Mouse (Mus musculus): ENCODE measurements around the gene Tmem181a. TPM values are rescaled to one million over a fixed set of nuclear protein-coding genes. Genes with fewer than 3 reads are reported as not detected.
"Not testable (repeated sequence)": the region's sequence is repeated elsewhere in the genome, so short reads cannot be mapped to it uniquely, and the experiment has no call there.

Tmem181a gene
- 2.6 and 2.9 TPM in 2 replicates for polyA plus RNA-seq (2015; fragmentation: Nextera tagmentation; extraction: Ambion mirVana)

DNA sequence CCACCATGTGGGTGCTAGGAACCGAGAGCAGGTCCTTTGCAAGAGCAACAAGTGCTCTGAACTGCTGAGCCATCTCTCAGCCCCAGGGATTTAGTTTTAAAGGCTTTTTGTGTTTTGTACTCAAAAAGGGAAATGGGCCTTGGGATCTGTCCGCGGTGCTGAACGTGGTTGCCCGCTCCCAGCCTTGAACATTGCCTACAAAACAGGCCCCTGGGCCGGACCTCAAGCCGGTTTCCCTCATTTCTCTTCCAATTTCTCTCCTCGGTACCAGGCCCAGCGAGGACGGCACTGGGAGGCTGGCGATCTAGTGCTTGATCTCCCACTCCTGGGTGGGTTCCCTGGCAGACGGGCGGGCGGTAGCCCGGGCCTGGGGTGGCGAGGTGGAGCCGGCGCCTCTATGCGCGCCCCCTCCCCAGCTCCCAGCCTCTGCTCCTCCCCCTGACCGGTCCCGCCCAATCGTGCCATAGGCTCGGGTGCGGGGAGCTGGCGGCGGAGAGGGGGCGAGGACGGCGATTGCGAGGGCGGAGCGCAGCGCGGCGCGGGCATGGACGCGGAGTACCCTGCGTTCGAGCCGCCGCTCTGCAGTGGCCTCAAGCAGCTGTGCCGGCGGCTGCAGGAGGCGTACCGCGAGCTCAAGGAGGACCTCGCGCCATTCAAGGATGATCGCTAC, at the start of gene Tmem181a:
TSS of gene Tmem181a (plus strand) at position 461 of the 670 bp plus-strand sequence.
- H3K4me1 ChIP-seq (ENCODE audit: insufficient read depth); H3K9me3 ChIP-seq (ENCODE audit: low read length); H3K36me3 ChIP-seq (replicated peaks; ENCODE audit: insufficient read depth, low read length); DNase-seq; H3K27ac ChIP-seq (ENCODE audit: low read depth); H3K4me3 ChIP-seq (ENCODE audit: low read depth, low read length); H3K27me3 ChIP-seq (ENCODE audit: insufficient read depth, low read length); H3K4me2 ChIP-seq (ENCODE audit: low read depth, low read length); H3K9ac ChIP-seq (replicated peaks); ATAC-seq: not testable (repeated sequence)
- WGBS (ENCODE audit: insufficient replicate concordance) = 0% methylated on average over 4 of the region's 51 CpGs

DNA sequence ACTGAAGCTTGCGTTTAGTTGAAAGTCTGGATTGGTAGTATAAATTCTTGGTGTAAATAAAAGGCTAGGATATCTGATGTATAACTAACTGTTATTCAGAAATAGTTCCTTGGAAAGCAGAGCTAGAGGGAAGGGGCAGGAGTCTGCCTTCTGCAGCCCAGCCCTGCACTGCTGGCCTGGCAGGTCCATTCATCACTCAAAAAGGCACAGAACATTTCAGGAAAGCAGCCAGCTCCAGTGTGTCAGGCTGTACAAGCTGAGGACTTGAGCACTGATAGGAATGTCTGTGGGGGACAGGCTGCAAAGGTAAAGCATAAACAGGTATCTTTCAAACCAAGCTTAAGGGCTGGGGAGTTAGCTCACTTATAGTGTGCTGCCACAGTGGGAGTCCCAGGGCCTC, 44.9 kb upstream of the Tmem181a start:
- no peaks in the 10 kb centered on the region for H3K9me3 ChIP-seq (ENCODE audit: low read length)
- no peak overlapping the region for H3K4me2 ChIP-seq (ENCODE audit: low read depth, low read length)
- ATAC-seq (no peak), DNase-seq (no peak)
- no peak overlapping the region for H3K9ac ChIP-seq (replicated peaks)
- H3K27me3 ChIP-seq (ENCODE audit: insufficient read depth, low read length) = no peaks in the 10 kb centered on the region
- H3K4me3 ChIP-seq (ENCODE audit: low read depth, low read length) = no peak overlapping the region
- 79% methylated on average over 1 of the region's 1 CpGs for WGBS (ENCODE audit: insufficient replicate concordance)
- no peak overlapping the region for H3K27ac ChIP-seq (ENCODE audit: low read depth)
- H3K36me3 ChIP-seq (replicated peaks; ENCODE audit: insufficient read depth, low read length) = 0 out of 2 replicates have a peak, but pooled peaks cover 3% of the 10 kb centered on the region
- TF ChIP-seq EP300 (IDR thresholded peaks at IDR 0.05; ENCODE audit: low read depth) (no peak), CTCF (IDR thresholded peaks at IDR 0.05; ENCODE audit: low read depth) (no peak)
- no peaks in the 10 kb centered on the region for H3K4me1 ChIP-seq (ENCODE audit: insufficient read depth)

DNA sequence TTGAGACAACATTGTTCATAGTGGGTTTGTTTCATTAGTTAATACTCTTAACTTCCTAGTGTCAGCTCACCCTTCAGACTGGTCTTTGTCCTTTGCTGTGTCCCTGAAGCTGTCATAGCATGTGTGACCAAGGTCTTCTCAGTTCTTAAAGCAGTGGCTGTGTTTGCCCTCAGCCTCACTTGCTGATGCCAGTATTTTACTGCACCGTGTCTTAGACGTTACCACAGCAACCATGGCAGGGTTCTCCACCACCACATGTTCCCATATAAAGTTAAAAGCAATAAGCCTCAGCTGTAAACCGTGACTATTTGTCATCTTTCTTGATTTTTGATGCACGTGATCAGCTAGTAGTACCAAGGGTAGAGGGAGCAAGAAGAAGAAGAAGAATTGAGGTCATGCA, 41.0 kb upstream of the Tmem181a start:
- H3K4me1 ChIP-seq (ENCODE audit: insufficient read depth) = no peaks in the 10 kb centered on the region
- DNase-seq (no peak), ATAC-seq (no peak)
- H3K4me2 ChIP-seq (ENCODE audit: low read depth, low read length) = no peak overlapping the region
- H3K27ac ChIP-seq (ENCODE audit: low read depth) = no peak overlapping the region
- no peaks in the 10 kb centered on the region for H3K36me3 ChIP-seq (replicated peaks; ENCODE audit: insufficient read depth, low read length)
- no peaks in the 10 kb centered on the region for H3K27me3 ChIP-seq (ENCODE audit: insufficient read depth, low read length)
- TF ChIP-seq EP300 (IDR thresholded peaks at IDR 0.05; ENCODE audit: low read depth) (no peak), CTCF (IDR thresholded peaks at IDR 0.05; ENCODE audit: low read depth) (no peak)
- no peak overlapping the region for H3K9ac ChIP-seq (replicated peaks)
- no peak overlapping the region for H3K4me3 ChIP-seq (ENCODE audit: low read depth, low read length)
- 68% methylated on average over 4 of the region's 4 CpGs for WGBS (ENCODE audit: insufficient replicate concordance)
- no peaks in the 10 kb centered on the region for H3K9me3 ChIP-seq (ENCODE audit: low read length)

DNA sequence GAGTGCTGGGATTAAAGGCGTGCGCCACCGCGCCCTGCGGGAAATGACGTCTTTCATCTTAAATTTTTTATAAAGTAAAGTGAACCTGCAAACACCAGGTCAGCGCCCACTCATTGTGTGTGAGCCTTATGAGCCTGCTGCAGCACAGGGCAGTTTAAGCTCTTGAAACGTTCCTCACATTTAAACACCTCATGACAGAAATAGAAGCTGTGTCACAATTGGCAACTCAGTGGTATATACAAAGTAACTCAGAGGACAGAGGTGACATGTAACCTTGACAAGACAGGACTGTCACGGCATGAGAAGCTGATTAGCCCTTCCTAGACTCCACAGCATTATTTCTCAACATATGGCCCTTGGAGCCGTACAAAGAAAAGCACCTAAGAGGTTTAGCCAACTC, 40.1 kb upstream of the Tmem181a start:
- H3K27ac ChIP-seq (ENCODE audit: low read depth) = no peak overlapping the region
- no peaks in the 10 kb centered on the region for H3K4me1 ChIP-seq (ENCODE audit: insufficient read depth)
- H3K9me3 ChIP-seq (ENCODE audit: low read length) = no peaks in the 10 kb centered on the region
- no peaks in the 10 kb centered on the region for H3K36me3 ChIP-seq (replicated peaks; ENCODE audit: insufficient read depth, low read length)
- ATAC-seq (no peak), DNase-seq (no peak)
- no peak overlapping the region for H3K4me3 ChIP-seq (ENCODE audit: low read depth, low read length)
- H3K9ac ChIP-seq (replicated peaks) = no peak overlapping the region
- WGBS (ENCODE audit: insufficient replicate concordance) = 80% methylated on average over 10 of the region's 10 CpGs
- TF ChIP-seq CTCF (IDR thresholded peaks at IDR 0.05; ENCODE audit: low read depth) (no peak), EP300 (IDR thresholded peaks at IDR 0.05; ENCODE audit: low read depth) (no peak)
- H3K27me3 ChIP-seq (ENCODE audit: insufficient read depth, low read length) = no peaks in the 10 kb centered on the region
- H3K4me2 ChIP-seq (ENCODE audit: low read depth, low read length) = no peak overlapping the region

DNA sequence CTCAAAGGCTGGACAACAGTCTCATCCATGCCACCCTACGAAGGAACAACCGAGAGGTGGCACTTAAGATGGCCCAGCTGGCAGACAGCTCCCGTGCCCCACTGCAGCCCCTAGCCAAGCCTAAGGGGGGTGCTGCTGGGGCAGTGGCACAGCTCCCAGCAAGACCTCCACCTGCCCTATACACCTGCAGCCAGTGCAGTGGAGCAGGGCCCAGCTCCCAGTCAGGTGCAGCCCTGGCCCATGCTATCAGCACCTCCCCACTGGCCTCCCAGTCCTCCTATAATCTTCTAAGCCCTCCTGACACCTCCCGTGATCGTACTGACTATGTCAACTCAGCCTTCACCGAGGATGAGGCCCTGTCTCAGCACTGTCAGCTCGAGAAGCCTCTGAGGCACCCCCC, 24.0 kb upstream of the Tmem181a start:
- not testable (repeated sequence) for H3K27ac ChIP-seq (ENCODE audit: low read depth); H3K4me1 ChIP-seq (ENCODE audit: insufficient read depth); DNase-seq; H3K9ac ChIP-seq (replicated peaks); H3K4me3 ChIP-seq (ENCODE audit: low read depth, low read length); H3K36me3 ChIP-seq (replicated peaks; ENCODE audit: insufficient read depth, low read length); H3K27me3 ChIP-seq (ENCODE audit: insufficient read depth, low read length); H3K9me3 ChIP-seq (ENCODE audit: low read length); ATAC-seq; H3K4me2 ChIP-seq (ENCODE audit: low read depth, low read length)
- no CpG with 5 or more reads among the region's 7 CpGs for WGBS (ENCODE audit: insufficient replicate concordance)

DNA sequence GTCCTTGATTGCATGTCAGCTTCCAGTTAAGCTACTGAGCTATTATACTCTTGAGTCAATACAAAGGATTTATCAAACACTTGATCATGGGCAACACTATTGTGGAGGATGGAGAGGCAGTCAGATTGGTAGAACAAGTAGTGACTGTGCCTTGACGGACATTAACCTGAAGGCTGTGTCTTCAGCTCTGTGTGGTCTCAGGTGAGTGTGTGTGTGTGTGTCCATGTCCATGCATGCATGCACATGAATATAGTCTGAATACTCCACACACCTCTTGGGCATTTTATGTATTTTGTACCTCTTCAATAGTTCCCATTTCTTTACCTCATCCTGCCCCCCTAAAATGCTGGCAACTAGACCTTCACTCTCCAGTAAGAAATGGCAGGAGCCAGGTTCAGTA, 5.4 kb upstream of the Tmem181a start:
- WGBS (ENCODE audit: insufficient replicate concordance) = 88% methylated on average over 1 of the region's 1 CpGs
- DNase-seq; H3K4me2 ChIP-seq (ENCODE audit: low read depth, low read length); H3K9ac ChIP-seq (replicated peaks); H3K4me3 ChIP-seq (ENCODE audit: low read depth, low read length); H3K9me3 ChIP-seq (ENCODE audit: low read length); H3K36me3 ChIP-seq (replicated peaks; ENCODE audit: insufficient read depth, low read length); H3K27me3 ChIP-seq (ENCODE audit: insufficient read depth, low read length); H3K4me1 ChIP-seq (ENCODE audit: insufficient read depth); ATAC-seq; H3K27ac ChIP-seq (ENCODE audit: low read depth): not testable (repeated sequence)

DNA sequence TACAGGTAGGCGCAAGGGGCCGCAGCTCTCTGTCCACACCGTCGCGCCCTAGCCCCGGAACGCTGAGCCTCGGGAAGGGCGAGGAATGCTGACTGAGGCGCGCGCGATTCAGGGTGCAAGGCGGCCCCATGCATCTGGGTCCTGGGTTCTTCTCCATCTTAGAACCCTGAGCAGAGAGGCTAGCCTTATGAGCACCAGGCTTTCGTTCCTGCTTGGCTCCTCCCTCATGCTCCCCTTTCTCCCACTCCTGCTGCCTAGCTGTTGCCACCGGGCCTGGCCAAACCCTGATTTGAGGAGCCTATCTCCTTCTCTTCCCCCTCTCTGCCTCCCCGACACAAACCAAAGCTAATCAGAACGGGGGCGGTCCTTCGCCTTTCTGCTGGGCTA, 403 bp downstream of the Tmem181a start:
- not testable (repeated sequence) for H3K27ac ChIP-seq (ENCODE audit: low read depth); H3K9me3 ChIP-seq (ENCODE audit: low read length); DNase-seq; H3K9ac ChIP-seq (replicated peaks); H3K36me3 ChIP-seq (replicated peaks; ENCODE audit: insufficient read depth, low read length); ATAC-seq; H3K4me3 ChIP-seq (ENCODE audit: low read depth, low read length); H3K27me3 ChIP-seq (ENCODE audit: insufficient read depth, low read length); H3K4me2 ChIP-seq (ENCODE audit: low read depth, low read length); H3K4me1 ChIP-seq (ENCODE audit: insufficient read depth)
- WGBS (ENCODE audit: insufficient replicate concordance) = 0% methylated on average over 3 of the region's 20 CpGs

DNA sequence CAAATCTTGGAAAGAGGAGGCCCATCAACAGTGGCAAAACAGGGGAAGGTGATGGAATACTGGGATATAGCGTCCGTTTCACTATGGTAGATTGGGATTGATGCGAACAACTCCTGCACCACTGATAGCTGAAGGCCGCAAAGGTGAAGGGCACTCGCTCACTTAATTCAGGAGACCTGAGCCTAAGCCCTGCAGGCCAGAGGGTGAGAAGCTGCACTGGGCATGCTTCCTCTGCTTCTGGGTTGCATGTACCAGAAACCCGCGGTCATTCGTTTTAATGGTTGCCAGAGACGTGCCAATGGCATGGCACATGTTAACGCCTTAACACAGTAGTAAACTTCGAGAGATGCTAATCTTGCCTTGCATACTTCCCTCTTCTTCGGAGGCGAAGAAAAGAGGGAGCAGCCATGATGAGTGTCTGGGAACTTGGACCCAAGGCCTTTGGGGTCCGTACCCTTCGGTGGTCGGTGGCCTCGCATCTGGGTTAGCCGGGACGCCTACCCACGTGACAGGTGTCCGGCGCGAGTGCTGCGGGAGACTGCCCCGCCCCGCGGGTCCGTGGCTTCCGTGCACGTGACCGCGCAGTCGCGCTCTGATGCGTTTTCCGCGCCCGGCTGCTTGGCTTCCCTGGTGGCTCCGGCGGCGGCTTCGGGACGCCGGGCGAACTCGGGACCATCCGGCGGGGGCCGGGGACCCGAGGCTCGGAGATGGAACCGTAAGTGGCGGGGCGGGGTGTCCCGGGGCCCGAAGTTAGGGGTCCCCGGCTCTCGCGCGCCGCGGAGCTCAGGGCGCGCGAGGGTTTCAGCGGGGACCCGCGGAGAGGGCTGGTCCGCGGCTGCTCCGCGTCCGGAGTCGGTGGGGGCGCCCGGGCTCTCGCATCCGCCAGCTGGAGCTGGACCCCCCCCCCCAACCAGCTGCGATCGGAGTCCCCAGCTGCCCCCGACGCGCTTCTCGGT, 13.5 kb downstream of the Tmem181a start:
- DNase-seq (peak; percentile 24), ATAC-seq (peak; percentile 80)
- Histone ChIP-seq H3K4me2 (ENCODE audit: low read depth, low read length) (peak overlapping the region; percentile 65), H3K9ac (replicated peaks) (peak overlapping the region; percentile 50; the same call in 1 of the 2 replicates), H3K4me3 (ENCODE audit: low read depth, low read length) (peak overlapping the region; percentile 53)
- WGBS (ENCODE audit: insufficient replicate concordance) = 1% methylated on average over 47 of the region's 84 CpGs
- not testable (repeated sequence) for H3K4me1 ChIP-seq (ENCODE audit: insufficient read depth); H3K9me3 ChIP-seq (ENCODE audit: low read length); H3K27me3 ChIP-seq (ENCODE audit: insufficient read depth, low read length); H3K36me3 ChIP-seq (replicated peaks; ENCODE audit: insufficient read depth, low read length); H3K27ac ChIP-seq (ENCODE audit: low read depth)

DNA sequence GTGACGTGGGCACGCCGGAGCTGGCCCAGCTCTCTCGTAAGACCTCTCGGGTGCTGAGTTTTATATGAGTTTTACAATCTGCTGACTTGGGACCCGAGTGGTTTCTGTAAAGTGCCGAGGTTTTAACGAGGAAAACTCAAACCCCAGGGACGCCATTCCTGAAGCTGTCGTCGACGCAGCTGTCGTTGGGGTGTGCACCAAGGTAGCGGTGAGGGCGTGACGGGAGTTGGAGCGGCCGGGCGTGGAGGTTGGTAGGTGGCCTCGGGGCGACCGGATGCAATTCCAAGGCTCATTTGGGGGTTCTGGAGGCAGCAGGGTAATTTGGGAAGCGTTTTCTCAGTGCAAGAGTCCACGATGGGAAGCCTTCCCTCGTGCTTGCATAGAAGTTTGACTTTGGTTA, 14.2 kb downstream of the Tmem181a start:
- not testable (repeated sequence) for H3K4me1 ChIP-seq (ENCODE audit: insufficient read depth)
- peak overlapping the region; percentile 53 for H3K4me3 ChIP-seq (ENCODE audit: low read depth, low read length)
- DNase-seq = peak; percentile 20

More for the DNA sequence above, 14.2 kb downstream of the Tmem181a start:
- WGBS (ENCODE audit: insufficient replicate concordance) = under 1% methylated on average over 25 of the region's 25 CpGs
- not testable (repeated sequence) for H3K36me3 ChIP-seq (replicated peaks; ENCODE audit: insufficient read depth, low read length); H3K9me3 ChIP-seq (ENCODE audit: low read length); H3K27me3 ChIP-seq (ENCODE audit: insufficient read depth, low read length); H3K27ac ChIP-seq (ENCODE audit: low read depth)
- peak; percentile 47 for ATAC-seq
- Histone ChIP-seq H3K9ac (replicated peaks) (peak overlapping the region; percentile 50; the same call in 1 of the 2 replicates), H3K4me2 (ENCODE audit: low read depth, low read length) (peak overlapping the region; percentile 65)
